Mouse (Mus musculus): ENCODE data around the gene Tmem232.
"Not testable (repeated sequence)": the region's sequence is repeated elsewhere in the genome, so short reads cannot be mapped to it uniquely, and the experiment has no call there.

Tmem232 gene

DNA sequence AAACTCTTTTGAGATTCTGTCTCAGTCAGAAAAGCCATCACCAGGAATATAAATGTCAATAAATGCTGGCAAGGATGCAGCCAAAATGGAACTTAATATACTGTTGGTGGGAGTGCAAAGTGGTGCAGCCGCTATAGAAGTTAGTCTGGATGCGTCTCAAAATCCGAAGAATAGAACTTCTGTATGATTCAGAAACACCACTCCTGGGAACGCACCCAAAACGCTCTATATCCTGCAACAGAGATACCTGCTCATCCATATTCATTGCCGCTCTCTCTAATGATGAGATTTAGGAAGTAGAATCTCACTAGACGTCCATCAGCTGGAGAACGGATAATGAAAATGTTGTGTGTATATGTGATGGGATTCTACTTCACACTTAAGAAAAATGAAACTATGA lies 290.3 kb downstream of the Tmem232 start:
- in situ Hi-C loops (cut with MboI, MseI) = no loop called here

- in situ Hi-C loops (cut with MboI, MseI) = no loop called here
These were observed 296.9 kb downstream of the Tmem232 start for GRCm38 (mm10) chr17:65243716-65244115.

GRCm38 (mm10) chr17:65225347-65225916 lies 315.1 kb downstream of the Tmem232 start:
- in situ Hi-C loops (cut with MboI, MseI) = no loop called here

DNA sequence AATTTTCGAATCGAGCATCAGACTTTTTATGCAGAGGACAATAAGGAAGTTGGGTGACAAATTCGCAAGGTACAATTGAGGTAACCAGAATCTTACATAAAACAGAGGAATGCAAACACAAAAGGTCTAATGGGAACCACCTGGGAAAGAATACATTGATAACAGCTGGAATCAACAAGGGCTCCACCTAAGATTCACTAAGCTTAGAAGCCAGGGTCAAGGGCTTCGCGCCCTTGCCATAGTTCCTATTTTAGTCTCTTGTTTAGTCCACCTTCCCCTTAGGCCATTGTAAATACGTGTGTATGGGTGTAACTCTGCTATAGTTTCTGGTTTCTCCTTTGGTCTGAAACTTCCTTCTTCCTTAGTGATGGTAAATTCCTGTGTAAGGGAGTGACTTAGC lies 318.9 kb downstream of the Tmem232 start:
- in situ Hi-C loops (cut with MboI, MseI) = not testable (repeated sequence)

Measured in regulatory T cell (primary cell).